Comparison of ENCODE assay signal across 8 mouse cellular contexts in the genomic region with DNA sequence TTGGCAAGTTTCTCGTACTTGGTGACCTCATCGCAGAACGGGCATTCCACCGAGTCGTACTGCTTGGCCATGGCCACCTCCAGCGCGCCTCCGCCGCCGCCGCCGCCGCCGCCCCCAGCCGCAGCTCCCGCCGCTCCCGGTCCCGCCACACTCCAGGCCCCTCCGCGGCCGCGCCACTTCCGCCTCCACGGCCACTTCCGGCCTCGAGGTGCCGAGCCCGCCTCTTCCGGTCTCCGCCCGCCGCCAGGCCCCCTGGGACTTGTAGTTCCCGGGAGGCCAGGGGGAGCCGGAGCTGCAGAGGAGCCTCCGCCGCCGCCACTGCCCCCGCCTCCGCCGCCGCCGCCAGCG. TPM values are rescaled to one million over a fixed set of nuclear protein-coding genes. Genes with fewer than 3 reads are reported as not detected.
DNase-seq lines count a peak whose midpoint lies in the region; ATAC-seq and TF ChIP-seq lines count a peak whose summit lies in the region.

No protein-coding gene starts in this region.

- TF ChIP-seq CTCF in olfactory bulb, adult 2 months (IDR thresholded peaks at IDR 0.05; ENCODE audit: insufficient read depth, low read depth, low read length): no peak

- H3K36me3 ChIP-seq in ES-E14 (ENCODE audit: control insufficient read depth, insufficient read depth, low read length, poor library complexity, severe bottlenecking): peaks cover 32% of the 10 kb centered on the region
- peaks cover 34% of the 10 kb centered on the region for H3K36me3 ChIP-seq in forebrain, embryonic 13.5 days (ENCODE audit: poor library complexity, severe bottlenecking)
- peaks cover 40% of the 10 kb centered on the region for H3K36me3 ChIP-seq in lung, embryonic 15.5 days

- H3K9me3 ChIP-seq in ES-E14 (ENCODE audit: control insufficient read depth, insufficient read depth, low read depth, low read length): no peaks in the 10 kb centered on the region
- H3K9me3 ChIP-seq in forebrain, embryonic 13.5 days (replicated peaks): no peaks in the 10 kb centered on the region
- no peaks in the 10 kb centered on the region for H3K9me3 ChIP-seq in lung, embryonic 15.5 days

- H3K27me3 ChIP-seq in forebrain, embryonic 13.5 days: no peaks in the 10 kb centered on the region
- no peaks in the 10 kb centered on the region for H3K27me3 ChIP-seq in lung, embryonic 15.5 days

- intact Hi-C loops in heart, postnatal 10 days (cut with DNase I): loop anchor here (5.0 kb wide), 1 partner anchor 140 kb away; no protein-coding TSS in a partner anchor

- H3K4me2 ChIP-seq in forebrain, embryonic 13.5 days: peak overlapping the region; percentile 99
- H3K4me2 ChIP-seq in lung, embryonic 15.5 days: peak overlapping the region; percentile 88

- no peak for TF ChIP-seq POLR2A in olfactory bulb, adult 2 months (IDR thresholded peaks at IDR 0.05; ENCODE audit: insufficient read depth, low read depth, low read length)

- ATAC-seq in forebrain, embryonic 13.5 days: peak; percentile 94
- peak; percentile 91 for ATAC-seq in lung, embryonic 15.5 days (ENCODE audit: borderline replicate concordance, extremely low read depth, low FRiP score, low TSS enrichment)

- WGBS in forebrain, embryonic 13.5 days: 0% methylated on average over 21 of the region's 44 CpGs
- WGBS in lung, embryonic 15.5 days: 2% methylated on average over 36 of the region's 44 CpGs
- 1% methylated on average over 37 of the region's 44 CpGs for WGBS in olfactory bulb, adult 2 months

- peaks cover 5 to 19% of the 10 kb centered on the region in 2 experiments; a peak in 3 of 4 replicates for H3K4me1 ChIP-seq in ES-E14 (ENCODE audit: control insufficient read depth in 2 of 2, insufficient read depth in 2 of 2, low read length in 2 of 2, poor library complexity in 1 of 2)
- peaks cover 19% of the 10 kb centered on the region for H3K4me1 ChIP-seq in forebrain, embryonic 13.5 days
- H3K4me1 ChIP-seq in lung, embryonic 15.5 days: peaks cover 31% of the 10 kb centered on the region
- peaks cover 17% of the 10 kb centered on the region for H3K4me1 ChIP-seq in olfactory bulb, adult 2 months (ENCODE audit: control insufficient read depth, insufficient read depth, low read length)

- peak overlapping the region; percentile 95 to 99 for H3K4me3 ChIP-seq in ES-E14 (ENCODE audit: insufficient read depth in 1 of 2, low read depth in 1 of 2, low read length in 2 of 2, poor library complexity in 1 of 2, severe bottlenecking in 1 of 2)
- peak overlapping the region; percentile 98 for H3K4me3 ChIP-seq in forebrain, embryonic 13.5 days
- H3K4me3 ChIP-seq in lung, embryonic 15.5 days: peak overlapping the region; percentile 76
- peak overlapping the region; percentile 97 for H3K4me3 ChIP-seq in olfactory bulb, adult 2 months (ENCODE audit: insufficient read depth, low read depth, low read length)

- peak overlapping the region; percentile 87 for H3K27ac ChIP-seq in ES-E14 (ENCODE audit: insufficient read depth, low read depth, low read length, poor library complexity, severe bottlenecking)
- peak overlapping the region; percentile 99 for H3K27ac ChIP-seq in forebrain, embryonic 13.5 days
- H3K27ac ChIP-seq in lung, embryonic 15.5 days: peak overlapping the region; percentile 97
- peak overlapping the region; percentile 97 for H3K27ac ChIP-seq in olfactory bulb, adult 2 months (ENCODE audit: insufficient read depth, low read depth, low read length)

- DNase-seq in ES-E14 (ENCODE audit: low read depth, low spot score): peak; percentile 83
- DNase-seq in c-Kit-positive CD71-positive TER-119-positive erythroid progenitor cells, embryonic 14.5 days (ENCODE audit: low spot score): peak; percentile 88
- peak; percentile 97 to 98 for DNase-seq in heart, postnatal 10 days
- peak; percentile 94 for DNase-seq in layer of hippocampus, adult 11-12 months (ENCODE audit: low spot score)
- DNase-seq in thymus, postnatal 10 days (ENCODE audit: low spot score in 2 of 2): peak; percentile 93 to 95

- peak overlapping the region; percentile 97 for H3K9ac ChIP-seq in ES-E14 (ENCODE audit: insufficient read depth, low read depth, low read length, poor library complexity, severe bottlenecking)
- peak overlapping the region; percentile 92 for H3K9ac ChIP-seq in forebrain, embryonic 13.5 days
- H3K9ac ChIP-seq in lung, embryonic 15.5 days: peak overlapping the region; percentile 85

- in situ Hi-C loops in ES-E14 (cut with MboI; ENCODE audit: low sequenced_read_pairs in 2 of 2, unreplicated experiment in 2 of 2): no loop called here

TF ChIP-seq in ES-E14, 5 proteins besides CTCF, POLR2A, EP300 and RAD21:
- peak; percentile 93 for TF ChIP-seq HCFC1 (IDR thresholded peaks at IDR 0.05; ENCODE audit: borderline replicate concordance, insufficient read depth, low read length)
- TF ChIP-seq MAFK (IDR thresholded peaks at IDR 0.05; ENCODE audit: insufficient read depth, low read depth, low read length): no peak

RNA-seq across cellular contexts. Expression of a gene that starts 0.3 kb away (rescaled TPM):
- total RNA-seq in ES-E14 (2012; rRNA removed): 68.0 and 72.4 TPM in 2 replicates
- 90.3 and 99.9 TPM in 2 replicates for polyA plus RNA-seq in forebrain, embryonic 13.5 days (2015; fragmentation: Nextera tagmentation; extraction: Ambion mirVana)
- total RNA-seq in heart, postnatal 10 days (2021): 10 to 100 TPM; 35.4 to 37.6 TPM
- 89.6 and 98.7 TPM in 2 replicates for polyA plus RNA-seq in lung, embryonic 15.5 days (2015; fragmentation: Nextera tagmentation; extraction: Ambion mirVana)
- 509 TPM in 1 of 2 replicates, not detected in the other for polyA plus RNA-seq in olfactory bulb, adult 2 months (2012; ENCODE audit: insufficient read depth, insufficient read length, low replicate concordance, missing spikeins)

RNA-seq across cellular contexts. Expression of a gene that starts 8.3 kb away (rescaled TPM):
- total RNA-seq in ES-E14 (2012; rRNA removed): 1.7 and 1.8 TPM in 2 replicates
- polyA plus RNA-seq in forebrain, embryonic 13.5 days (2015; fragmentation: Nextera tagmentation; extraction: Ambion mirVana): 23.5 and 29.2 TPM in 2 replicates
- total RNA-seq in heart, postnatal 10 days (2021): 10 to 100 TPM; 45.3 to 47.1 TPM
- polyA plus RNA-seq in lung, embryonic 15.5 days (2015; fragmentation: Nextera tagmentation; extraction: Ambion mirVana): 40.5 and 41.4 TPM in 2 replicates
- polyA plus RNA-seq in olfactory bulb, adult 2 months (2012; ENCODE audit: insufficient read depth, insufficient read length, low replicate concordance, missing spikeins): not detected in 2 replicates

RNA-seq across cellular contexts. Expression of a gene that starts 8.6 kb away (rescaled TPM):
- 61.2 and 84.6 TPM in 2 replicates for total RNA-seq in ES-E14 (2012; rRNA removed)
- 14.2 and 15.7 TPM in 2 replicates for polyA plus RNA-seq in forebrain, embryonic 13.5 days (2015; fragmentation: Nextera tagmentation; extraction: Ambion mirVana)
- 10 to 100 TPM in 1 of 2 experiments, 1 to 10 TPM in 1; 9.9 to 11.7 TPM for total RNA-seq in heart, postnatal 10 days (2021)
- polyA plus RNA-seq in lung, embryonic 15.5 days (2015; fragmentation: Nextera tagmentation; extraction: Ambion mirVana): 27.9 and 28.6 TPM in 2 replicates
- not detected in 2 replicates for polyA plus RNA-seq in olfactory bulb, adult 2 months (2012; ENCODE audit: insufficient read depth, insufficient read length, low replicate concordance, missing spikeins)

RNA-seq across cellular contexts. Expression of a gene that starts 28.3 kb away (rescaled TPM):
- total RNA-seq in ES-E14 (2012; rRNA removed): not detected in 2 replicates
- 1.6 and 2.5 TPM in 2 replicates for polyA plus RNA-seq in forebrain, embryonic 13.5 days (2015; fragmentation: Nextera tagmentation; extraction: Ambion mirVana)
- total RNA-seq in heart, postnatal 10 days (2021): not detected
- polyA plus RNA-seq in lung, embryonic 15.5 days (2015; fragmentation: Nextera tagmentation; extraction: Ambion mirVana): 0.24 and 0.25 TPM in 2 replicates
- not detected in 2 replicates for polyA plus RNA-seq in olfactory bulb, adult 2 months (2012; ENCODE audit: insufficient read depth, insufficient read length, low replicate concordance, missing spikeins)

RNA-seq across cellular contexts. Expression of a gene that starts 44.5 kb away (rescaled TPM):
- 75.9 and 124 TPM in 2 replicates for total RNA-seq in ES-E14 (2012; rRNA removed)
- 55.8 and 62.2 TPM in 2 replicates for polyA plus RNA-seq in forebrain, embryonic 13.5 days (2015; fragmentation: Nextera tagmentation; extraction: Ambion mirVana)
- 10 to 100 TPM; 14.4 to 16.4 TPM for total RNA-seq in heart, postnatal 10 days (2021)
- polyA plus RNA-seq in lung, embryonic 15.5 days (2015; fragmentation: Nextera tagmentation; extraction: Ambion mirVana): 63.9 and 65.6 TPM in 2 replicates
- not detected in 2 replicates for polyA plus RNA-seq in olfactory bulb, adult 2 months (2012; ENCODE audit: insufficient read depth, insufficient read length, low replicate concordance, missing spikeins)

Comparison
In these comparisons a context has a peak if more than half of its experiments do, and no peak if none do; other contexts are left out.
1. Peak in every context shown above with its lines: DNase-seq, ATAC-seq, H3K4me3 ChIP-seq and H3K27ac ChIP-seq.
2. RNA of a gene that starts 8.6 kb away (polyA plus RNA-seq): 27.9 to 28.6 TPM in lung, embryonic 15.5 days and 14.2 to 15.7 TPM in forebrain, embryonic 13.5 days; not detected in olfactory bulb, adult 2 months; every median in the first group is over 10 times any median in the second.